Mouse (Mus musculus): ENCODE results near the gene Btbd2. TPM values are rescaled to one million over a fixed set of nuclear protein-coding genes. Genes with fewer than 3 reads are reported as not detected.
A peak's percentile ranks its signal among the peaks of the same experiment; 100 is the strongest.

Btbd2 gene
- polyA plus RNA-seq, 1 experiment from 2014 or later, result 38.0 TPM

GRCm38 (mm10) chr10:80682003-80682402 is 25.1 kb upstream of the Btbd2 start:
- Histone ChIP-seq H3K4me2 (no peak overlapping the region), H3K9ac (ENCODE audit: low read depth, low read length) (no peak overlapping the region), H3K4me1 (replicated peaks; ENCODE audit: control insufficient read depth, insufficient read depth, low read length) (peaks cover 45% of the 10 kb centered on the region), H3K4me3 (ENCODE audit: low read depth, low read length) (no peak overlapping the region), H3K27me3 (replicated peaks; ENCODE audit: control insufficient read depth, insufficient read depth, low read length) (no peaks in the 10 kb centered on the region), H3K36me3 (ENCODE audit: control insufficient read depth, insufficient read depth, low read length) (peaks cover 15% of the 10 kb centered on the region), H3K27ac (ENCODE audit: low read depth, low read length) (peak overlapping the region; percentile 13; the same call in 1 of the 2 replicates), H3K9me3 (ENCODE audit: control insufficient read depth, low read length) (no peaks in the 10 kb centered on the region)
- WGBS, result 91% methylated on average over 6 of the region's 6 CpGs
- no peak for DNase-seq (ENCODE audit: low spot score)
- no peak for ATAC-seq (replicated peaks; ENCODE audit: low FRiP score)

GRCm38 (mm10) chr10:80680260-80680696 is 23.4 kb upstream of the Btbd2 start:
- ATAC-seq (replicated peaks; ENCODE audit: low FRiP score) (no peak), DNase-seq (ENCODE audit: low spot score) (no peak)
- WGBS, result 75% methylated on average over 2 of the region's 2 CpGs
- H3K27ac ChIP-seq (ENCODE audit: low read depth, low read length), result peak overlapping the region; percentile 99; the same call in 1 of the 2 replicates
- peaks cover 44% of the 10 kb centered on the region for H3K4me1 ChIP-seq (replicated peaks; ENCODE audit: control insufficient read depth, insufficient read depth, low read length)
- H3K4me3 ChIP-seq (ENCODE audit: low read depth, low read length), result no peak overlapping the region
- H3K9me3 ChIP-seq (ENCODE audit: control insufficient read depth, low read length), result no peaks in the 10 kb centered on the region
- H3K36me3 ChIP-seq (ENCODE audit: control insufficient read depth, insufficient read depth, low read length), result 0 out of 2 replicates have a peak, but pooled peaks cover 5% of the 10 kb centered on the region
- H3K4me2 ChIP-seq, result no peak overlapping the region
- H3K27me3 ChIP-seq (replicated peaks; ENCODE audit: control insufficient read depth, insufficient read depth, low read length), result no peaks in the 10 kb centered on the region
- no peak overlapping the region; the same call in 1 of the 2 replicates for H3K9ac ChIP-seq (ENCODE audit: low read depth, low read length)

GRCm38 (mm10) chr10:80679556-80680259 is 22.8 kb upstream of the Btbd2 start:
- peak overlapping the region; percentile 99 for H3K27ac ChIP-seq (ENCODE audit: low read depth, low read length)
- no peak overlapping the region for H3K4me2 ChIP-seq
- H3K27me3 ChIP-seq (replicated peaks; ENCODE audit: control insufficient read depth, insufficient read depth, low read length), result no peaks in the 10 kb centered on the region
- 64% methylated on average over 9 of the region's 9 CpGs for WGBS
- no peak overlapping the region for H3K4me3 ChIP-seq (ENCODE audit: low read depth, low read length)
- DNase-seq (ENCODE audit: low spot score) (no peak), ATAC-seq (replicated peaks; ENCODE audit: low FRiP score) (no peak)
- 0 out of 2 replicates have a peak, but pooled peaks cover 5% of the 10 kb centered on the region for H3K36me3 ChIP-seq (ENCODE audit: control insufficient read depth, insufficient read depth, low read length)
- H3K9me3 ChIP-seq (ENCODE audit: control insufficient read depth, low read length), result no peaks in the 10 kb centered on the region
- peaks cover 46% of the 10 kb centered on the region for H3K4me1 ChIP-seq (replicated peaks; ENCODE audit: control insufficient read depth, insufficient read depth, low read length)
- peak overlapping the region; percentile 97; the same call in 1 of the 2 replicates for H3K9ac ChIP-seq (ENCODE audit: low read depth, low read length)

- no peak for DNase-seq (ENCODE audit: low spot score)
- peak overlapping the region; percentile 94 for H3K4me3 ChIP-seq (ENCODE audit: low read depth, low read length)
Observed at GRCm38 (mm10) chr10:80678601-80679377, 21.9 kb upstream of the Btbd2 start.

GRCm38 (mm10) chr10:80677942-80678436 is 21.1 kb upstream of the Btbd2 start, which contains the start of gene Mknk2:
Gene Mknk2 (minus strand): TSS chr10:80678112.
- Histone ChIP-seq H3K27me3 (replicated peaks; ENCODE audit: control insufficient read depth, insufficient read depth, low read length) (no peaks in the 10 kb centered on the region), H3K9ac (ENCODE audit: low read depth, low read length) (peak within 1 kb of the TSS; percentile 97), H3K4me3 (ENCODE audit: low read depth, low read length) (peak within 1 kb of the TSS; percentile 94), H3K9me3 (ENCODE audit: control insufficient read depth, low read length) (no peaks in the 10 kb centered on the region), H3K4me2 (peak within 1 kb of the TSS; percentile 96), H3K36me3 (ENCODE audit: control insufficient read depth, insufficient read depth, low read length) (0 out of 2 replicates have a peak, but pooled peaks cover 2% of the 10 kb centered on the region), H3K4me1 (replicated peaks; ENCODE audit: control insufficient read depth, insufficient read depth, low read length) (peaks cover 54% of the 10 kb centered on the region), H3K27ac (ENCODE audit: low read depth, low read length) (peak within 1 kb of the TSS; percentile 99)
- peak; percentile 80 for DNase-seq (ENCODE audit: low spot score)
- ATAC-seq (replicated peaks; ENCODE audit: low FRiP score), result peak; percentile 66
- WGBS, result 12% methylated on average over 8 of the region's 8 CpGs

More at GRCm38 (mm10) chr10:80678601-80679377, 21.9 kb upstream of the Btbd2 start:
- Histone ChIP-seq H3K9ac (ENCODE audit: low read depth, low read length) (peak overlapping the region; percentile 97), H3K27me3 (replicated peaks; ENCODE audit: control insufficient read depth, insufficient read depth, low read length) (no peaks in the 10 kb centered on the region), H3K4me1 (replicated peaks; ENCODE audit: control insufficient read depth, insufficient read depth, low read length) (peaks cover 46% of the 10 kb centered on the region), H3K9me3 (ENCODE audit: control insufficient read depth, low read length) (no peaks in the 10 kb centered on the region), H3K36me3 (ENCODE audit: control insufficient read depth, insufficient read depth, low read length) (0 out of 2 replicates have a peak, but pooled peaks cover 2% of the 10 kb centered on the region), H3K27ac (ENCODE audit: low read depth, low read length) (peak overlapping the region; percentile 99), H3K4me2 (peak overlapping the region; percentile 96)
- ATAC-seq (replicated peaks; ENCODE audit: low FRiP score), result no peak
- WGBS, result 40% methylated on average over 8 of the region's 10 CpGs

- peak overlapping the region; percentile 94 for H3K4me3 ChIP-seq (ENCODE audit: low read depth, low read length)
- no peaks in the 10 kb centered on the region for H3K27me3 ChIP-seq (replicated peaks; ENCODE audit: control insufficient read depth, insufficient read depth, low read length)
- WGBS, result 22% methylated on average over 9 of the region's 9 CpGs
- H3K4me2 ChIP-seq, result peak overlapping the region; percentile 96
- ATAC-seq (replicated peaks; ENCODE audit: low FRiP score) (no peak), DNase-seq (ENCODE audit: low spot score) (no peak)
- peak overlapping the region; percentile 97 for H3K9ac ChIP-seq (ENCODE audit: low read depth, low read length)
- H3K27ac ChIP-seq (ENCODE audit: low read depth, low read length), result peak overlapping the region; percentile 99
- H3K4me1 ChIP-seq (replicated peaks; ENCODE audit: control insufficient read depth, insufficient read depth, low read length), result peaks cover 60% of the 10 kb centered on the region
- peaks cover 2% of the 10 kb centered on the region; the same call in 1 of the 2 replicates for H3K36me3 ChIP-seq (ENCODE audit: control insufficient read depth, insufficient read depth, low read length)
- no peaks in the 10 kb centered on the region for H3K9me3 ChIP-seq (ENCODE audit: control insufficient read depth, low read length)
Observed at GRCm38 (mm10) chr10:80677128-80677875, 20.4 kb upstream of the Btbd2 start.

GRCm38 (mm10) chr10:80676198-80676928 is 19.5 kb upstream of the Btbd2 start:
- ATAC-seq (replicated peaks; ENCODE audit: low FRiP score), result peak; percentile 85
- H3K4me1 ChIP-seq (replicated peaks; ENCODE audit: control insufficient read depth, insufficient read depth, low read length), result peaks cover 62% of the 10 kb centered on the region
- DNase-seq (ENCODE audit: low spot score), result peak; percentile 99
- H3K4me3 ChIP-seq (ENCODE audit: low read depth, low read length), result peak overlapping the region; percentile 94
- peak overlapping the region; percentile 97 for H3K9ac ChIP-seq (ENCODE audit: low read depth, low read length)
- H3K27ac ChIP-seq (ENCODE audit: low read depth, low read length), result peak overlapping the region; percentile 99
- peak overlapping the region; percentile 96 for H3K4me2 ChIP-seq
- no peaks in the 10 kb centered on the region for H3K9me3 ChIP-seq (ENCODE audit: control insufficient read depth, low read length)
- peaks cover 4% of the 10 kb centered on the region; the same call in 1 of the 2 replicates for H3K36me3 ChIP-seq (ENCODE audit: control insufficient read depth, insufficient read depth, low read length)
- H3K27me3 ChIP-seq (replicated peaks; ENCODE audit: control insufficient read depth, insufficient read depth, low read length), result no peaks in the 10 kb centered on the region
- under 1% methylated on average over 74 of the region's 78 CpGs for WGBS
